Mouse (Mus musculus) neural tube, embryonic 10.5 days (tissue): ENCODE data around the gene Lsr.

Experiments used
- DNase-seq: peaks from one replicate; pipeline ENCODE4 v3.0.0-alpha.2; 2017; ENCODE audit warnings: low spot score; ENCODE audit errors: extremely low spot score

The Lsr gene

DNA sequence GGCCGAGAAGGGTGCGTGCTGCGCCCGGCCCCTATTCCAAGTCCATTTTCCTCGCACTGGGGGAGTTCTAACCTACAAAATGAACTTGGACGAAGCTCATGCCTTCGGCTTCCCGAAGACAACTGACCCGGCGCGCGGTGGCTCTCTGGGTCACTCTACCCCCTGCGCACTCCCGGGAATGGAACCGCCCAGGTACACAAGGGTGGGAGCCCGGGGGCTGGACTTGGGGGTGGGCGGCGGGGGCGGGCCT lies at the start of gene Lsr:
Gene Lsr (minus strand): TSS at position 214 of the 250 bp plus-strand sequence.
- no peak for DNase-seq

DNA sequence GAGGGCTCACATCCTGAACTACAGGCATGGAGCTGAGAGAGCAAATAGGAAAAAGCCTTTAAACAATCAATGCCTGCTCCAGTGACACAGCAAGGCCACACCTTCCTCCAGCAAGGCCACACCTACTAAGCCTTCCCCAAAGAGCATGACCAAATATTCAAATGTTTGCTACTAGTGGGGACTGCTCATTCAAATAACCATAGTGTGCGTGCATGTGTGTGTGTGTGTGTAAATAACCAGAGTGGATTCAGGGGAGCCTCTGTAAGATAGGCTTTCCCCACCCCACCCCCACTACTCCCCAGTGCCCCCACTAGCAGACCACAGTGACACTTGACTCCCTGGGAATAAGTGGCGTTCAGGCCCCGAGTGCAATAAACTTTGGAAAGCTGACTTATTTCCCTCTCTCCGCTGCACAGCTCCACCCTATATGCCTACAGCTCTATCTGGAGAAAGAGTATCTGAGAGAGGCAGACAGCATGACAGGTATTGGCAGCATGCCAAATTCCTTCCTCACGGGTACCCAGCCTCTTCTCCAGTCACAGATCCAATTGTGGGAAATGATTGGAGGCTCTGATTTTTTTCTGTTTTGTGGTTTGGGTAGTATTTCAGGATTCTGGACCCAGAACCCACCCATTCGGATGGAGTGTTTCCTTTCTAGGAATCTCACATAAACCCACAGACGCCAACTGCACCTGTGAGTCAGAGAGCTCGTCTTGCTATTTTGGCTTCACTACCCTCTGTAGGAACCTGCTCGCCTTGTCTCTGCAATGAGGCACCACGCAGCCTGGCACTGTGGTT lies 44.0 kb upstream of the Lsr start:
- DNase-seq: no peak

DNA sequence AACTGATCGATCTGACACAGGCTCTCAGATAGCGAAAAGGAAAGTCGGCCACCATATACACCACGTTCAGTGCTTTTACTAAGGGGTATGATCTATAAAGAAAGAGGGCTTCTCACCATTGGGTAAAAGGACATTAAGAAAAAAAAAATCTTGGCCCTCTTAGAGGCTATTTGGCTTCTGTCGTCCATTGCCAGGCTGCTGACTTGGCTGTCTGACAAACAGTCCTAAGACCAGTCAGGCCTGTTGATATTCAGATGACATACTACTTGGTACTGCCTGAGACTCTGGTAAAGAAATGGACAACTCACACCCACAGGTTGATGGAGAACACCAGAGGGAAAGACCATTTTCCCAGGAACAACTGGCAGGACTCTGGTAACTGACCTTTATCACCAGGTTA lies 39.7 kb upstream of the Lsr start:
- DNase-seq: no peak

DNA sequence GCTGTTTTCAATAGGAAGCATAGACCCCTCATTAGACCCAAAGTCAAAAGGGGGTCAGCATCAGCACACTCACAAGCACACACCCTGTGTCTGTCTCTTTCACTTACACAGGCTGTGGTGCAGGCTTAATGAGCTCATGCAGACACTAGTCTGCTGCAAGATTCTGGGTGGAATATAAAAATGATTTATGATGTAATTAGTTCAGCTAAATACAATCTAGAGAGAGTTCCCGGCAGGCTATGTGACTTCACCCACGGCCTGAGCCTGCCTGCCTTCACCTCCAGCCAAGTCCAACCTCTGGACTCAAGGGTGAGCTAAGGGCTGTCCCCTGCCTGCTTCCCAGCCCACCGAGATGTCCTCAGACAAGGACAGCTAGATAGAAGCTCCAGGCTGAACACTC lies 35.6 kb upstream of the Lsr start:
- DNase-seq: no peak

GRCm38 (mm10) chr7:31008175-31008574 lies 34.9 kb upstream of the Lsr start:
- DNase-seq: no peak

- DNase-seq: no peak
These were observed 34.5 kb upstream of the Lsr start for GRCm38 (mm10) chr7:31007775-31008174.

- no peak for DNase-seq
These were observed 29.4 kb upstream of the Lsr start for GRCm38 (mm10) chr7:31002650-31003049.

GRCm38 (mm10) chr7:31000505-31001020 lies 27.3 kb upstream of the Lsr start:
- DNase-seq: no peak

DNA sequence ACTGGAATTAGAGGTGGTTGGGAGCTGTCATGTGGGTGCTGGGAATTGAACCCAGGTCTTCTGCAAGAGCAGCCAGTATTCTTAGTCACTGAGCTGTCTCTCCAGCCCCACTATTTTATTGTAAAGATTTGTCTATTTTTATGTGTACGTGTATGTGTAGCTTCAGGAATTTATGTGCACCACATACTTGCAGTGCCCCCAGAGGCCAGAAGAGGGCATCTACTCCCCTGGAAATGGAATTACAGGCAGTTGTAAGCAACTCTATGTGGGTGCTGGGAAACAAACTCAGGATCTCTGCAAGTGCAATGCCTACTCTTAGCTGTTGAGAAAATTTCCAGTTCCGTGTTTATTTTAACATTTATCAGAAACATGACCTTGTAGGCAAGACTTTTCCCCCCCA lies 23.2 kb upstream of the Lsr start:
- no peak for DNase-seq

DNA sequence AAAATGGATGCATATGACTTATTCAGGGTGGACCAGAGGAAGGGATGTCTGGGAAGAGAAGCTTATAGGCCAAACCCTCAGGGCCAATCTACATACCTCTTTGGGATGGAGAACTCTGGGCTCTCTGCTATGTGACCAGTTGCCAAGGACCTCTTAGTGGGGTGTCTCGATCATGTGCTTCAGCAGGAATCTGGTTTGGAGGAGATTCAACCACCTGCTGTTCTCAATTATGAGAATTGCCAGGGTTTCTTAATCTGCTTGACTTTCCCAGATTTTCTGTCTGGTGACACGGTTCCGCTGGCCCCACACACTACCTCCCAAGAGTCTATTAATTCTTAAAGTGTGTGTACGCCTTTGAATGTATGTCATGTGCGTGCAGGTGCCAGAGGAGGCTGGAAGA lies 20.7 kb upstream of the Lsr start:
- no peak for DNase-seq

- DNase-seq: no peak
These were observed 18.9 kb upstream of the Lsr start for GRCm38 (mm10) chr7:30992148-30992547.

DNA sequence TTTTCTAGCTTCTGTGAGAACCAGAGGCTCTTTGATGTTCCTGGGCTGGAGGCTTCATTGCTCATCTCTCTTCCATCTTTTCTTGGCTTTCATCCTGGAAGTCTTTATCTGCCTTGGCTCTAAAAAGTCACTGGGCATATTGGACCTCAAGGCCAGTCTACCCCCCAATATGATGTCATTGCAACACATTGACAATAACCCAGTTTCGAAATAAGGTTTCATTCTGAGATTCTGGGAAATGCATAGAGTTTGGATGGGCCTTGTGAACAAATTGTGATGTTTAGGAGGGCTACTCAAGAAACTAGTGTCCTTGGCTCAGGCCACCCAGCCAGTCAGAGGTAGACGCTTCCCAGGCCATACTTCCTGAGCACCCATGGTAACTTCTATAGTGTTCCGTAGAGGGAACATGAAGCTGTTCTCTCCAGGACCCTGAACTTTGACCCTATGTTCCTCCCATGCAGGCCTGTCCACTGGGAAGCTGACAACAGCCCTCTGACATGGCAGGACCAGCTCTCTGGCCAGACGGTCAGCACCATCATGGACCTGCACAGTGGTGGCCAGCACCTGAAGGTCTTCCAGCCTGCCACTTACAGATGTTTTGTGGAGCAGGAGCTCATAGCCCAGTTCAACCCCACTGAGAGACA lies 15.4 kb upstream of the Lsr start:
- no peak for DNase-seq

DNA sequence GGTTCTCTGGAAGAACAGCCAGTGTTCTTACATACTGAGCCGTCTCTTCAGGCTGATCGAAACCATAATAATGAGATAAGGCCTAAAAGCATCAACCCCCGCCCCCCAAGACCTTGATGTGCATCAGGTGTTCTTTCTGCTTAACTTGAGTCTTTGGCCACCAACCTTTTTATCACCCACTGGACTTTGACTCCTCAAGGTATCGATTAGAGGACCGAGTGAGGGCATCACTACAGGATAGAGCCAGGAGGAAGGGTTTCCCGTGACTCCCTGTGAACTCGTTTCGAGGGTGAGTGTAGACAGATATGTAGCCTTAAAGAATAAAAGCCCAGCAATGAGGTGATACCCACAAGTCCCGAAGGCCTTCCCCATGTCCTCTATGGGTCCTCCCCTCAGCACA lies 12.1 kb upstream of the Lsr start:
- DNase-seq: no peak

DNA sequence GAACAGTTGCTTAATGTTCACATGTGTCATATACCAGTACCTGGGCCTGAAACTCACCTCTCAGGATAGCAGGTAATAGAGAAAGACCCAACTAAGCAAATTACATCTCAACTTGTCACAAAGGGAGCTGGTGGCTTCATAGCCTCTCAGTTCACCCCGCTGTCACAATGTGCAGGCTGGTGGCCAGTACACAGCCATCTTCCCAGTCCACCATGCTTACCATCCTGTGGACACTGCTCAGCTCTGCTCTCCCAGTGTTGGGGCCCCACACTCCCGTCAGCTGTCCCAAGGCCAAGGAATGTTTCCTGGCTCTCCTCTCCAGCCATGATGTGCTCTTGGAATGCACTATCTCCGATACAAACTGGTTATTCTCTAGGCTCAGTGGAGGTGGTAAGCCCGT lies 8.4 kb upstream of the Lsr start:
- DNase-seq: no peak

- DNase-seq: peak; percentile 89
These were observed 431 bp upstream of the Lsr start, which contains the start of gene Fam187b for GRCm38 (mm10) chr7:30973501-30974289. Gene Fam187b (plus strand): TSS chr7:30973790.

DNA sequence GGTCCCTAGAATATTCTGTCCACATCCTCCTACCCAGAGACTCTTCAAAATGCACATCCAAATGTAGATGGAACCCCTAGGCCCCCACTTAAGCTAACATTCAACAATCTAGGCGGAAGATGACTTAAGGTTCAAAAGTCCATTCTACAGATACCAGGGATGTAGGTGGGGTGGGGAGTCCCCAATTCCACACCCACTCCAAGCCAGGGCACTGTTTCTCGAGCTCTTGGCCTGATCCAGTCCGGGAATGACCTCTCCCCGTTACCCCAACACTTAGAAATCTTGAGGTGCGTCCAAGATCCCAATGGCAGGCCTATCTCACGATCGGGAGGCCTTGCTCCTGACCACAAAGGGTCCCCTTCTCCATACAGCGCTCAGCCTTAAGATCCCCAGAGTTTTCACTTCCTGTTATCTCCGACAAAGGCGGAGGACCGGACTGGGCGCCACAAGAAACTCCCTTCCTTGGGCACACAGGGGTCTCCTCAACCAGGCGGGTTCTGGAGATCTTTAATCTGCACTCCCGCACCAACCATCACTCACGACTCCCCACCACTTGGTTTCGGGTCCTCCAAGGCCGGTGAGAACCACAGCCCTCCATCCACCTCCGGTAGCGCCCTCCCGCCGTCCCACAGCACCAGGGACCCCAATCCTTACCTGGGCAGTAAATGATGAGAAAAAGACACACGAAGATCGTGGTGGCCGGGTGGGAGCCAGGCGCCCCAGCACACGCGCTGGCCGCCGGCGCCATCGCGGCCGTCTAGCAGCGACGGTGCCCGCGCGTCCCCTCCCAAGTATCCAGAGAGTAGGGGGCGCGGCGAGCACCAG lies 626 bp downstream of the Lsr start:
- peak; percentile 53 for DNase-seq

- no peak for DNase-seq
These were observed 1.4 kb downstream of the Lsr start for GRCm38 (mm10) chr7:30971901-30972300.

DNA sequence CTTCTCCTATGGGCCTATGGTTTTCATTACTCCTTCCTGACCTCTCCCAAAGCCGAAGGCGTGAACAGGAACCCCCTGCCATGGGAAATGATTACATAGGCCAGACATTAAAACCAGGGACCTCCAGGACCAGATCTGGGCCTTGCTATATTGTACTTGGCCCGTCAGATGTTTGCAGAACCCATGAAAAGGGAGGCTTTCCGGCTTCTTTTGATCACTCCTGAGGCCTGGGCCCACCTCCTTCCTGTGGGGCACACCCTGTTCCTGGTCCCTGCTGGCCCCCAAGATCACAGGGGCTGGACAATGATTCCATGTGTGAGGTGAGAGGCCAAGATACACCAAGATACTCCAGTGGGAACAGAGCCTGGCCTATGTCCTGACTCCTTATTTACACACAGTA lies 4.1 kb downstream of the Lsr start:
- DNase-seq: no peak

- no peak for DNase-seq
These were observed 4.7 kb downstream of the Lsr start for GRCm38 (mm10) chr7:30968611-30969010.

- no peak for DNase-seq
These were observed 6.6 kb downstream of the Lsr start for GRCm38 (mm10) chr7:30966657-30967056.

DNA sequence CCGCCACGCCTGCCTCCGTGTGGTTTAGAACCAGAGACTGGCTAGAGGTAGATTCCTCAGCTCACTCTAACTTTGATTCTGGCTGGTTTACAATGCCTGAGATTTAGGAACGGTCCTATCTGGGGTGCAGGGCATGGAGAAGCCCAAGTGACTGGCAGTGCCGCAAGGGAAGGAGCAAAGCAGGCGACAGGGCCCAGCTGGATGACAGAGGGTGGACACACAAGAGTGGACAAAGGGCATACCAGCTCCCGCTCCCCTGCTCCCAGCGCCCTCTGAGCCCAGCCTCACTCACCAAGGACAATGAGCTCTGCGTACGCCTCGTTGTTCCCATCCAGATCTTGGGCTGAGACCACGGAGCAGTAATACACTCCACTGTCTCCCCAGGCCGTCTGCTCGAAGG lies 7.6 kb downstream of the Lsr start:
- DNase-seq: no peak
